Mouse (Mus musculus) kidney, adult 2 months (tissue): ENCODE measurements at regions not wholly inside any gene's neighbourhood (a gene's known extent, or its start where the extent isn't known, plus 50 kb on each side); places are given as distances from the start of the nearest gene placed in this dataset.

Experiments
- DNase-seq: peaks from one replicate; pipeline ENCODE4 v3.0.0; 2021
- H3K27ac ChIP-seq: fragments of 200-500 bp; 2 replicates; pipeline ENCODE4 v1.5.1; 2012; ENCODE audit warnings: low read depth, low read length, control low read depth, inconsistent platforms; ENCODE audit not compliant: insufficient read depth
- H3K27me3 ChIP-seq: fragments of 200-500 bp; replicated peaks from 2 replicates; pipeline ENCODE4 v1.6.1; 2012; ENCODE audit warnings: mild to moderate bottlenecking, moderate library complexity, low read length, inconsistent platforms; ENCODE audit not compliant: control insufficient read depth, insufficient read depth
- H3K36me3 ChIP-seq: fragments of 200-500 bp; 2 replicates; pipeline ENCODE4 v1.6.1; 2012; ENCODE audit warnings: mild to moderate bottlenecking, moderate library complexity, low read length, inconsistent platforms; ENCODE audit not compliant: control insufficient read depth, insufficient read depth
- H3K4me1 ChIP-seq: fragments of 200-500 bp; 2 replicates; pipeline ENCODE4 v1.6.1; 2011; ENCODE audit warnings: low read length; ENCODE audit not compliant: control insufficient read depth, insufficient read depth
- H3K4me3 ChIP-seq: fragments of 200-500 bp; 2 replicates; pipeline ENCODE4 v1.5.1; 2011; ENCODE audit warnings: mild to moderate bottlenecking, low read depth, low read length, control low read depth; ENCODE audit not compliant: insufficient read depth
- CTCF ChIP-seq: fragments of 200-500 bp; conservative IDR thresholded peaks from 2 replicates; pipeline ENCODE4 v1.5.1; 2011; ENCODE audit warnings: low read depth, mild to moderate bottlenecking, control low read depth, low read length, moderate library complexity, mixed read lengths; ENCODE audit not compliant: insufficient read depth, insufficient read length
- POLR2A ChIP-seq: fragments of 200-500 bp; IDR thresholded peaks from one replicate; pipeline ENCODE4 v1.6.1; 2011; ENCODE audit warnings: low read depth, low read length, control low read depth
- WGBS: fragments of 180-500 bp; shearing (Covaris S2); methylation state at CpG from one replicate; pipeline ENCODE4 v1.1.7; 2018; 5-methylcytosine and 5-hydroxymethylcytosine counted together

DNA sequence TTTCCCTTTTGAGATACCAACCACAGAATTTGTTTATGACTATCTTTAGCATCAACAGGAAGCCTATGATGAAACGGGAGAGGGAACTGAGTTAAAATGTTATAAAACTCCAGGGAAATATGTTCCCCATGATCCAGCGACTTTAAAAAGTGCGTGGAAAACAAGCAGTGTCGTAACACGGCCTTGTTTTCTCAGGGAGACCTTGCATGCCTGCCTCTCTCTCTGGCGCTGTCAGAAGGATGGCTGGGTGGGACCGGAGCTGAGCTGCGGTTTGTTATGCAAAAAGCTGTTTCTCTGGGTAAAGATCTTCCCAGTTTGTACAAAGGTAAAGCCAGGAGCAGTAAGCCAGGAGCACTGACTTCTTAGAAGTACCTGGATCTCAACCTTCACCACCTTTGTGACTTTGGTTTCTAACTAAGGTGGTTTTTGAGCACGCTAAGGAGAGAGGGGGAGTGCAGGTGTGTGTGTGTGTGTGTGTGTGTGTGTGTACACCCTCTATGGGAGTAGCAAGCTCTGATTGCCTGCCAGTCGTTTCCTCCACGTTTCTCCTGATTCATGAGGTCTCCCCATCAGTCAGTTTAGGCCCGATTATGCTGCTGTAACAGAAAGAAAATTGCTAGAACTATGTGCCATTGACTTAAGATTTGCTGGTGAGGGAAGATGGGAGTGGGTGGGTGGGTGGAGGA lies 107.3 kb upstream of the Rap1b start:
- Histone ChIP-seq H3K27ac (no peak overlapping the region), H3K4me1 (no peaks in the 10 kb centered on the region), H3K4me3 (no peak overlapping the region), H3K36me3 (no peaks in the 10 kb centered on the region), H3K27me3 (no peaks in the 10 kb centered on the region)
- no peak for DNase-seq
- 48% methylated on average over 12 of the region's 12 CpGs for WGBS
- TF ChIP-seq CTCF (no peak), POLR2A (no peak)

DNA sequence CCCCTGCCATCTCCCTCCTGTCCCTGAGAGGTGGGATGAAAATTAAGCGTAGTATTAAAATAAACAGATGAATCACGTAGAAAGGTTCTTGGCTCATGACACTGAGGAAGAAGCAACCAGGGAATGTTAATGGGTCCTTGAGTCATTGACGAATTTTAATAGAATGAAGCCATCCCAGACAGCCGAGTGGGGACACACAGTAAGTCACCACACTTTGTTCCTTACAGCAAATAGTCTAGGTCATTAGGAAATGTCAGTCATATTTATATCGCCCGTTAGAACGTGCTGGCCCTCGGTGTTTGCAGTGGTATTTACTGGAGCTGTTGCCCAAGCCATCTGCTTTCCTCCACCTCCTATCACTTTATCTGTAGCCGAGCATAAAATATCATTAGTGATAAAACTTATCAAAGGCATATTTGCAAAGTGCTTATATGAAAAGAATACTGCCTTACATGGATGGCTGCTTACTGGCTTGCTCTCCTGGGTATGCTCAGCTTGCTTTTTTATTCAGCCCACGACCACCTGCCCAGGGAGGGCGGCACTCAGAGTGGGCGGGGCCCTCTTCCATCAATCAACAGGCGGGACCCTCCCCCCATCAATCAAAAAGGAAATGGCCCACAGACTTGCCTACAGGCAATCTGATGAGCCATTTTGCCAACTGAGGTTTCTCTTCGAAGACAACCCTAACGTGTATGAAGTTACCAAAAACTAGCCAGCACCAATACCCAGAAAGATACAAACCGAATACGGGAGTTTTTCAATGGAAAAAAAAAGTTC lies 110.5 kb upstream of the Rap1b start:
- Histone ChIP-seq H3K4me1 (no peaks in the 10 kb centered on the region), H3K36me3 (no peaks in the 10 kb centered on the region), H3K4me3 (no peak overlapping the region), H3K27me3 (no peaks in the 10 kb centered on the region), H3K27ac (no peak overlapping the region)
- 78% methylated on average over 17 of the region's 17 CpGs for WGBS
- TF ChIP-seq CTCF (no peak), POLR2A (no peak)
- no peak for DNase-seq

DNA sequence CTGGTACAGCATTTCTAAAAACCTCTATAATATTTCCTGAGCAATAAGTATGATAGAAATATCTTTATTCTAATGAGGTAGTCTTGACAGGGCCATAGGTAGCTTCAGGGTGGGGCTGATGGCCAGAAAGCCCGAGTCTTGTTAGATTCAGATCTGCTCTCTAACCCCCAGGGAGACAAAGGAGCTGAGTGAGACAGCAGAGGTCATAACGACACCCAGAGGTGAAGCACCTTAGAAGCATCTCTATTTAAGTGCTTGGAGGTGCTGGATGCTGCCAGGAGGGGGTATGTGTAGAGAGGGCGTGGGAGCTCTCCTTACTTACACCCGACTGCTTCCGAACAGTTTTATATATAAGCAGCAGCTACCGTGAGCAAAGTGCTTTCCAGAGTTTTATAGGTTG lies 128.9 kb upstream of the Rap1b start:
- whole genome bisulfite sequencing = 49% methylated on average over 6 of the region's 6 CpGs
- DNase-seq = no peak
- no peak for TF ChIP-seq CTCF
- no peak for TF ChIP-seq POLR2A

DNA sequence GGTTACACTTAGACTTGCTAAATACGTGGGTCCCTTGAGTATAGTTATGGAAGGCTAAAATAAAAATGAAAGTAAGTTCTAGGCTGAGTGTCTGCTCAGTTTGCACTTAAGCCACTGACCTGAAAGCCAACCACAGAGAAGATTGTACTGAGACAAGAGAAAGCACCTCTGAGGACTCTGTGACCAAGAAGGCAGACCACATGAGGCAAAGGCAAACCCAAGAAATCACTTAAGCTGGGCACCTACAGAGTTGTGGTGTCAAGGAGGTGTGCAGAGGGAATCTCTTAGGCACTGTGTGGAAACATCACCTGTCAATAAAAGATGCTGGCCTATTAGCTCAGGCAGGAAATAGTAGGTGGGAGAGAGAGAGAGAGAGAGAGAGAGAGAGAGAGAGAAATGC lies 129.6 kb upstream of the Rap1b start:
- no peaks in the 10 kb centered on the region for H3K36me3 ChIP-seq
- no peaks in the 10 kb centered on the region for H3K4me1 ChIP-seq
- H3K4me3 ChIP-seq = no peak overlapping the region
- DNase-seq = no peak
- no peak overlapping the region for H3K27ac ChIP-seq
- 83% methylated on average over 1 of the region's 1 CpGs for WGBS
- TF ChIP-seq CTCF (no peak), POLR2A (no peak)
- H3K27me3 ChIP-seq = no peaks in the 10 kb centered on the region

More for the DNA sequence above, 128.9 kb upstream of the Rap1b start:
- no peaks in the 10 kb centered on the region for H3K4me1 ChIP-seq
- no peak overlapping the region for H3K4me3 ChIP-seq
- no peak overlapping the region for H3K27ac ChIP-seq
- no peaks in the 10 kb centered on the region for H3K27me3 ChIP-seq
- H3K36me3 ChIP-seq = no peaks in the 10 kb centered on the region

DNA sequence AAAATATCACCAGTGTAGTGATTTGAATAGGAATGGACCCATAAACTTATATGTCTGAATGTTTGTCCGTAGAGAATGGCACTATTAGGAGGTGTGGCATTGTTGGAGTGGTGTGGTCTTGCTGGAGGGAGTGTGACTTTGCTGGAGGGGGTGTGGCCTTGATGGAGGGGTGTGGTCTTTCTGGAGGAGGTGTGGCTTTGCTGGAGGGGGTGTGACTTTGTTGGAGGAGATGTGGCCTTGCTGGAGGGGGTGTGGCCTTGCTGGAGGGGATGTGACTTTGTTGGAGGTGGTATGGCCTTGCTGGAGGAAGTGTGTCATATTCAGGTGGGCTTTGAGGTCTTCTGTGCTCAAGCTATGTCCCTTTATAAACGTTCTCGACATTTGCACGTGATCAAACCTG lies 133.3 kb upstream of the Rap1b start:
- no peak overlapping the region for H3K27ac ChIP-seq
- H3K27me3 ChIP-seq = no peaks in the 10 kb centered on the region
- no peak overlapping the region for H3K4me3 ChIP-seq
- 96% methylated on average over 4 of the region's 4 CpGs for WGBS
- no peak for DNase-seq
- no peak for TF ChIP-seq POLR2A
- no peak for TF ChIP-seq CTCF
- peaks cover 3% of the 10 kb centered on the region; the same call in 1 of the 2 replicates for H3K4me1 ChIP-seq
- H3K36me3 ChIP-seq = no peaks in the 10 kb centered on the region

DNA sequence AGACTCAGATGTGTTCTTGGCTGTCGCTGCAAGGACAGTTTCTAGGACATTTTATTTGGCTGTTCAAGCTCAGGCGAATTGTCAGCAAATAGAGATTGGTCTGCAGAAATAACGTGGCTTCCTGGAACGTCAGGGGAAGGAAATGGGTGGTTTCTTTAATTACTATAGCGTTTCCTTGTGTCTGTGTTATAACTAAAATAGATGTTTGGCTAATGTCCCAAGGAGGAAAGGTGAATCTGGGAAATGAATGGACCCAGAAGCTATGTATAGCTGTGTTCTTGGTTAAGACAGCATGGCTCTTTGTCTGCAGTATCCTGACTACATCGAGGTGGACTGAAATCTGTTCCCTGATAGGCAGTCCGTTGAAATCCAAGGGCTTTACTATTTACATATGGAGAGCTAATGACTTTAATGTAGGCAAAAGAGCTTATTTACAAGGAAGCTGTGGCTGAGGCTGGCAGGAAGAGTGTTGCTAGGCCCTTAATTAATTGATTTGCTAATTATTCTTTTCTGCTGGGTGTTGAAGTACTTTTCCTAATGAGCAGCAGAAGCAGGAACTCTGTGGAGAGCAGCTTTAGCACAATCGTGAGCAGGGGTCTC lies 136.9 kb upstream of the Rap1b start:
- no peaks in the 10 kb centered on the region for H3K36me3 ChIP-seq
- H3K27ac ChIP-seq = peak overlapping the region; percentile 92
- peak; percentile 83 for DNase-seq
- peaks cover 3% of the 10 kb centered on the region; the same call in 1 of the 2 replicates for H3K4me1 ChIP-seq
- 33% methylated on average over 8 of the region's 8 CpGs for WGBS
- no peak overlapping the region for H3K4me3 ChIP-seq
- TF ChIP-seq POLR2A = no peak
- TF ChIP-seq CTCF = no peak
- H3K27me3 ChIP-seq = no peaks in the 10 kb centered on the region

DNA sequence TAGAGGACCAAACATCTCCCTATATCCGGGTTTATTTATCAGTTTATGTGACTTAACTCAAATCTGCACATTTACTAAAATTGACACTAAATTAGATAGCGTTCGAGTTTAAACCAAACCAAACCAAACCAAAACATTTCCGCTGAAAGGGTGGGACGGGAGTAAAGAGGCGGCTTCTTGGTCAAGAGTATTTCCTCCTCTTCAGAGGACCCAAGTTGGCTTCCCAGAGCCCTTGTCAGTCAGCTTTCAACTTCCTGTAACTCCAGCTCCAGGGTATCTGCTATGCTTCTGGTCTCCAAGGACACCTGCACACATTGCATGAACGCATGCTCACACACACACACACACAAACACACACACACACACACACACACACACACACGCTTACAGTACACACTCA lies 137.4 kb upstream of the Rap1b start:
- no peak overlapping the region for H3K4me3 ChIP-seq
- peaks cover 3% of the 10 kb centered on the region; the same call in 1 of the 2 replicates for H3K4me1 ChIP-seq
- no peaks in the 10 kb centered on the region for H3K27me3 ChIP-seq
- no peak for TF ChIP-seq CTCF
- TF ChIP-seq POLR2A = no peak
- H3K27ac ChIP-seq = peak overlapping the region; percentile 92
- 67% methylated on average over 8 of the region's 8 CpGs for WGBS
- peak; percentile 57 for DNase-seq
- H3K36me3 ChIP-seq = no peaks in the 10 kb centered on the region
